Mouse (Mus musculus) bone marrow, adult 2 months (tissue): ENCODE data around the gene Dynlrb2.

Experiments
- CTCF ChIP-seq: fragments of 200-500 bp; IDR thresholded peaks from 2 replicates; pipeline ENCODE4 v1.5.1; 2011; ENCODE audit warnings: low read length, control low read depth; ENCODE audit not compliant: control insufficient read depth, insufficient read depth
- POLR2A ChIP-seq: fragments of 200-500 bp; IDR thresholded peaks from 2 replicates; pipeline ENCODE4 v1.6.1; 2011; ENCODE audit warnings: low read depth, mild to moderate bottlenecking, control low read depth, low read length, borderline replicate concordance; ENCODE audit not compliant: control insufficient read depth

DNA sequence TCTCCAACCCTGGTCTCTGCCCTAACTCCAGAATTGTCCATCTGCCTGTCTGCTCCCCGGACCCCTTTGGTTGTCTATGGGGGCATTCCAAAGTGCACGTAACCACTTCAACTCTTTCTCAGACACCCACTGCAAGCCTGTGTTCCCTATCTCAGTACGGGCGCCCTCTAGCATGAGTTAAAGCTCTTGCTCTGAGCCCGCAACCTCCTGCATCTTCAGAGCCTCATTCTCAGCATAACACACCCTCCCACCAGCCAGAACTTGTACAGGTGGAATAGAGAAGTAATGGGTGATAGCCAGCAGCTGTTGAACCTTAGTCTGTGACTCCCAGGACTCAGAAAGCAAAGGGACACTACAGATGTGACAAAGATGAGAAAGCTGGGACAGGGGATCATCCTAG, 32.0 kb downstream of the Dynlrb2 start:
- TF ChIP-seq POLR2A: no peak
- TF ChIP-seq CTCF: no peak
